Mouse (Mus musculus) lung, embryonic 15.5 days (tissue): ENCODE measurements around the gene Utp4. TPM values are rescaled to one million over a fixed set of nuclear protein-coding genes. Genes with fewer than 3 reads are reported as not detected.
A peak's percentile ranks its signal among the peaks of the same experiment; 100 is the strongest.

Experiments
- ATAC-seq: fragments of 200-750 bp; cut with Nextera tagmentation; 2 replicates; pipeline ENCODE4 v1.8.0; 2017; ENCODE audit warnings: moderate number of reproducible peaks, borderline replicate concordance; ENCODE audit not compliant: low FRiP score, low TSS enrichment; ENCODE audit errors: extremely low read depth
- H3K27ac ChIP-seq: fragments of 300-500 bp; sonication (generic); 2 replicates; pipeline ENCODE4 v1.5.1; 2015; ENCODE audit warnings: moderate library complexity, mild to moderate bottlenecking, inconsistent platforms
- H3K27me3 ChIP-seq: fragments of 300-500 bp; sonication (generic); 2 replicates; pipeline ENCODE4 v1.6.1; 2015; ENCODE audit warnings: inconsistent platforms
- H3K36me3 ChIP-seq: fragments of 300-500 bp; sonication (generic); 2 replicates; pipeline ENCODE4 v1.6.1; 2015; ENCODE audit warnings: inconsistent platforms
- H3K4me1 ChIP-seq: fragments of 300-500 bp; sonication (generic); 2 replicates; pipeline ENCODE4 v1.6.1; 2015; ENCODE audit warnings: inconsistent platforms
- H3K4me2 ChIP-seq: fragments of 300-500 bp; sonication (generic); 2 replicates; pipeline ENCODE4 v1.6.1; 2015; ENCODE audit warnings: inconsistent platforms, mild to moderate bottlenecking, moderate library complexity
- H3K4me3 ChIP-seq: fragments of 300-500 bp; sonication (generic); 2 replicates; pipeline ENCODE4 v1.5.1; 2015; ENCODE audit warnings: mild to moderate bottlenecking, inconsistent platforms
- H3K9ac ChIP-seq: fragments of 300-500 bp; sonication (generic); 2 replicates; pipeline ENCODE4 v1.6.1; 2015; ENCODE audit warnings: inconsistent platforms
- H3K9me3 ChIP-seq: fragments of 300-500 bp; sonication (generic); 2 replicates; pipeline ENCODE4 v1.6.1; 2016; ENCODE audit warnings: inconsistent platforms
- WGBS: fragments of 180-500 bp; shearing (Covaris S2); methylation state at CpG from one replicate; pipeline ENCODE4 v1.1.7; 2015; 5-methylcytosine and 5-hydroxymethylcytosine counted together
- polyA plus RNA-seq: library from polyadenylated mRNA; unstranded; fragments of >200 nt; fragmentation: Nextera tagmentation; extraction: Ambion mirVana; gene quantifications from 2 replicates; pipeline ENCODE4 v1.2.1, GENCODE M21; 2015

Gene Utp4
- polyA plus RNA-seq, 1 experiment from 2014 or later, result 68.6 TPM

DNA sequence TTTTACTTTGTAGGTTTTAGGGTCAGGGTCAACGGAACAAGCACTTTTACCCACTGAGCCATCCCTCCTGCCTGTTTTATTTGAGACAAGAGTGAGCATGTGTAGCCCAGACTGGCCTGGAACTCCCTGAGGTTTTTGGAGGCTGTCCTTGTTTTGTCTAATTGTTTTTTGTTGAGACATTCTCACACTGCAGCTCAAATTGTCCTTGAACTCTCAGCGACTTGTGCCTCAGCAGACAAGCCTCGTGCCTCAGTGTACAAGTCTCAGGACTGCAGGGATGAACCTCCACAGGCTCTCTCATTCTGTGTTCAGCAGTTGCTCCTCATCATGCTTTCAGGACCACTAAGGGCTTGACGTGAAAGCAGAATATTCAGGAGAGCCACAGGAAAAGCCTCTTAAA is 58.3 kb downstream of the Utp4 start:
- Histone ChIP-seq H3K4me2 (no peak overlapping the region), H3K27me3 (no peaks in the 10 kb centered on the region), H3K36me3 (no peaks in the 10 kb centered on the region; the same call in 1 of the 2 replicates), H3K9ac (no peak overlapping the region), H3K4me3 (no peak overlapping the region), H3K27ac (no peak overlapping the region), H3K4me1 (no peaks in the 10 kb centered on the region), H3K9me3 (no peaks in the 10 kb centered on the region)
- WGBS, result 66% methylated on average over 4 of the region's 4 CpGs
- ATAC-seq, result no peak

DNA sequence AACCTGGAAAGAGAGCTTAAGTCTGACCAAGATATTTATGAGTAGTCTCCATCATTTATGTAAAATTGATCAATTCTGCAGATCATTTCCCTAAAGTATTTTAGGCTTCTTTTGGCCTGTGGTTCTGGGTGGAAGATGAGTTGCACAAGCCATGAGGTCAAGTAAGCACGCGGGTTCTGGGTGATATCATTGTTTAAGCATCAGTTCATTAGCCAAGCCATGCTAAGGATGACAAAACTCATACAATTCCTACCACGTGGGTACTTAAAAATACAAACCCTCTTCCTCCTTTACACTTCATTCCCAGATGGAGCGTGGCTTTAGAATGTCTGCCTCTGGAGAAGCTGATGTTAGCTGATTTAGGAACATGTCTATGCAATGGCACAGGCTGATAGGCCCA is 60.1 kb downstream of the Utp4 start:
- Histone ChIP-seq H3K4me3 (no peak overlapping the region), H3K4me1 (no peaks in the 10 kb centered on the region), H3K9ac (no peak overlapping the region), H3K9me3 (no peaks in the 10 kb centered on the region), H3K36me3 (no peaks in the 10 kb centered on the region; the same call in 1 of the 2 replicates), H3K27ac (no peak overlapping the region), H3K27me3 (no peaks in the 10 kb centered on the region), H3K4me2 (no peak overlapping the region)
- 51% methylated on average over 4 of the region's 4 CpGs for whole genome bisulfite sequencing
- ATAC-seq, result no peak

DNA sequence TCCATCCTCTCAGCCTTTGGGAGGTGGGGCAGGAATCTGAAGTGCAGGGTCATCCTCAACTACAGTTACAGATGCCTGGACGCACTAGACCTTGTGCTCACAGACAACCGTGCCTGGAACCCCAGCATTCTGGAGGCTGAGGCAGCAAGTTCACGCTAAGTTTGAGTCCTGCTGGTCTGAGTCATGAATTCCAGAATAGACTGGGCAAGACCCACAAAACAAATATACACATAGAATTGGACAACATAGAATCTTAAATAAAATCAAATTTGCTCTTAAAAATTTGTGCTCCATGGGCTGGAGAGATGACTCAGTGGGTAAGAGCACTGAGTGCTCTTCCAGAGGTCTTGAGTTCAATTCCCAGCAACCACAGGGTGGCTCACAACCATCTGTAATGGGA is 63.6 kb downstream of the Utp4 start:
- no peak overlapping the region for H3K27ac ChIP-seq
- no peaks in the 10 kb centered on the region for H3K9me3 ChIP-seq
- no peaks in the 10 kb centered on the region for H3K36me3 ChIP-seq
- no peak overlapping the region for H3K4me2 ChIP-seq
- no peak for ATAC-seq
- H3K4me3 ChIP-seq, result no peak overlapping the region
- WGBS, result 82% methylated on average over 3 of the region's 3 CpGs
- H3K9ac ChIP-seq, result no peak overlapping the region
- no peaks in the 10 kb centered on the region for H3K27me3 ChIP-seq
- no peaks in the 10 kb centered on the region for H3K4me1 ChIP-seq

DNA sequence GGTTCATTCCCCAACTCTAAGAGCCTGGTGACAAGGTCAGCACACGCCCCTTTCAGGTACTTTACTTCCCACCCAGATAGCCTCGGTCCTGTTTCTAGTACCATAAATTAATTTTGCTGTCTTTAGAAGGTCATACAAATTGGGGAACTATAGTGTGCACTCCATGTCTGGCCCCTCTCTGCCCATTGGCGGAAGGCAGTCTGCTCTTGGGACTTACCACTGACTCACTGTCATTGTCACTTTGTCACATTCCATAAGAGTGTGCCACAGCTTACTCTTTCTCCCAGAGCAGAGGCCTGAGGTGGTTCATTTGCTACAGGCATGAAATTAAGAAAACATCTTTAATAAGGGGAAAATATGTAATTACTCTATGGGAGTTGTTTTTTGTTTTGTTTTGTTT is 64.8 kb downstream of the Utp4 start:
- Histone ChIP-seq H3K4me1 (no peaks in the 10 kb centered on the region), H3K9me3 (no peaks in the 10 kb centered on the region), H3K27me3 (no peaks in the 10 kb centered on the region), H3K36me3 (no peaks in the 10 kb centered on the region), H3K4me3 (no peak overlapping the region), H3K9ac (no peak overlapping the region), H3K27ac (no peak overlapping the region), H3K4me2 (no peak overlapping the region)
- ATAC-seq, result no peak
- WGBS, result 79% methylated on average over 3 of the region's 3 CpGs

DNA sequence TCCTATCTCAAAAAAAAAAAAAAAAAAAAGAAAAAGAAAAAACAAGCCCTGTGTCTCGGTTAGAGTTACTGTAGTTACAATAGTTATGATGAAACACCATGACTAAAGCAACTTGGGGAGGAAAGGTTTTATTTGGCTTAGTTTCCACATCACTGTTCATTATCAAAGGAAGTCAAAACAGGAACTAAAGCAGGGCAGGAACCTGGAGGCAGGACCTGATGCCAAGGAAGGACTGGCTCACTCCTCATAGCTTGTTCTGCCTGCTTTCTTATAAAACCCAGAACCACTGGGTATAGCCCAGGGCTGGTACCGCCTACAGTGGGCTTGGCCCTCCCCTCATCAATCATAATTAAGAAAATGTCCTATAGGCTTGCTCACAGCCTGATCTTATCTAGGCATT is 66.2 kb downstream of the Utp4 start:
- no peaks in the 10 kb centered on the region for H3K27me3 ChIP-seq
- 84% methylated on average over 2 of the region's 2 CpGs for WGBS
- ATAC-seq, result no peak
- H3K4me2 ChIP-seq, result no peak overlapping the region
- no peak overlapping the region for H3K4me3 ChIP-seq
- H3K9me3 ChIP-seq, result no peaks in the 10 kb centered on the region
- H3K4me1 ChIP-seq, result no peaks in the 10 kb centered on the region
- no peak overlapping the region for H3K27ac ChIP-seq
- no peak overlapping the region for H3K9ac ChIP-seq
- H3K36me3 ChIP-seq, result no peaks in the 10 kb centered on the region

DNA sequence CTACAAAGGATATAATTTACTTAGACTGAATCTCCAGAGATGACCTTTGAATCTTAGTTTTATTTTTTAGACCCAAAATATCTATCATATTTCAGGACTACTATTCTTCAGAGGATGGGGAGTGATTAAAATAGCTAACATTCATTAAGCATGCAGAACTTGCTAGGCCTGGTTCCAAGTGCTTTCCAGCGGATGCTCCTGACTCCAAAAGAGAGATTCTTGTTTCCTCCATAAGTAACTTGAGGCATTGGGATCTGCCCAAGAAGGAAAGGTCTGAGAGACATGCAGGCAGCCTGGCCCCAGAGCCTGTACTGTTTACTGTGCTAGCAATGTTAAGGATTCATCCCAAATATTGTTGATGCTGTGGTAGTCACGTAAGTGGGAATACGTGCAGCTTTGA is 68.9 kb downstream of the Utp4 start:
- no peak overlapping the region for H3K27ac ChIP-seq
- no peak for ATAC-seq
- no peak overlapping the region for H3K9ac ChIP-seq
- WGBS, result 74% methylated on average over 3 of the region's 3 CpGs
- H3K4me2 ChIP-seq, result no peak overlapping the region
- H3K9me3 ChIP-seq, result no peaks in the 10 kb centered on the region
- H3K36me3 ChIP-seq, result no peaks in the 10 kb centered on the region
- H3K27me3 ChIP-seq, result no peaks in the 10 kb centered on the region
- no peaks in the 10 kb centered on the region for H3K4me1 ChIP-seq
- H3K4me3 ChIP-seq, result no peak overlapping the region

DNA sequence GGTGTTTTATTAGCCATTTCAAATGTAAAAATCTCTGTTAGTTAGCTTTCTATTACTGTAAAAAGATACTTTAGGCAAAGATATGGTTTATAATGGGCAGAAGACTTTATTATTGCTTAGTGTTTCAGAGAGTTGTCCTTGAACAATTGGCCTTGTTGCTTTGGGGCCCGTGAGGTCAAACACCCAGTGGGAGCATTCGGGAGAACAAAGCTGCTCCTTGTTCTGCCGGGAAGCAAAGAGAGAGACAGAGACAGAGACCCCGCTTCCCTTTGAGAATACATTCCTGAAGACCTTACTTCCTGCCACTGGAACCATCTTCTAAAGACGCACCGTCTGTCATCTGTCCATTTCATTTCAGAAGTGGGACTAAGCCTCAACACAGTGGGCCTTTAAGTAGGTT is 69.9 kb downstream of the Utp4 start:
- Histone ChIP-seq H3K9me3 (no peaks in the 10 kb centered on the region), H3K9ac (no peak overlapping the region), H3K4me2 (no peak overlapping the region), H3K4me1 (no peaks in the 10 kb centered on the region), H3K4me3 (no peak overlapping the region), H3K27me3 (no peaks in the 10 kb centered on the region), H3K27ac (no peak overlapping the region), H3K36me3 (no peaks in the 10 kb centered on the region)
- no peak for ATAC-seq
- 64% methylated on average over 6 of the region's 6 CpGs for WGBS

DNA sequence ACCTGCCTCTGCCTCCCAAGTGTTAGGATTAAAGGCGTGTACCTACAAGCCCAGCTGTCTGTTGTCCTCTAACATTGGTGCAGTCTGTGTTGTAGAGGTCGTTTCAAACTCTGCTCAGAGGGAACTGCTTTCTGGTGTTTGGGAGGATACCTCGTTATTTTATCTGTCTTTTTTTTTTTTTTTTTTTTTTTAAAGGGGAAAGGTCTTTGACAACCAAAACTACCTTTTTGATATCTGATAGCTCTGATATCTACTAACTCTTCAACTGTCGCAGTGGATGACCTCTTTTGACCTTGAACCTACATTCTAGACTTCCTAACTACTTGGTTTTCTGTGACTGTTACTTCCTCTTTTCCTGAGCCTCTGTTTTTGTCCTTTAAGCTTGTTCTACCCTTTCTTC is 71.1 kb downstream of the Utp4 start:
- ATAC-seq, result no peak

DNA sequence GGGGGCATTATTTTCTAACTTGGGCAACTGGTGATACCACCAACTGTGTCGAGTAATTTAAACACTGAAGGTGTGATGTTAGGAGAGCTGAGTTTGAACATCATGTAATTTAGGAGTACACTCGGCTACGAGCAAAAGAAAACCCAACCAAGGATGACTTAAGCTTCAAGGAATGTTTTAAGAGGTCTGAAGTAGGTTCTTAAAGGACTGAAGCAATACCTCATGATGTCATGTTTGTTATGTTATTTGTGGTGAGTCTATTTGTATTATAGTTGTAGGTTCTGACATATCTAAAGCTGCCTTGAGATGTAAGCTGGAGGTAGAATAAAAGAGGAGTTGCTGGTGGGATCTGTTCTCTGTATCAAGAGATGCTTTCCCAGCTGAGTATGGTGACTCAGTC is 76.5 kb downstream of the Utp4 start:
- Histone ChIP-seq H3K4me2 (no peak overlapping the region), H3K4me3 (no peak overlapping the region), H3K9me3 (no peaks in the 10 kb centered on the region), H3K9ac (no peak overlapping the region), H3K36me3 (no peaks in the 10 kb centered on the region), H3K27me3 (no peaks in the 10 kb centered on the region), H3K4me1 (peaks cover 14% of the 10 kb centered on the region), H3K27ac (0 out of 2 replicates have a peak overlapping the region, but pooled peaks have one; percentile 4)
- ATAC-seq, result no peak
- WGBS, result 50% methylated on average over 3 of the region's 3 CpGs

More for the DNA sequence above, 71.1 kb downstream of the Utp4 start:
- no peaks in the 10 kb centered on the region for H3K4me1 ChIP-seq
- H3K27me3 ChIP-seq, result no peaks in the 10 kb centered on the region
- H3K27ac ChIP-seq, result no peak overlapping the region
- H3K4me2 ChIP-seq, result no peak overlapping the region
- no peak overlapping the region for H3K4me3 ChIP-seq
- no peaks in the 10 kb centered on the region for H3K36me3 ChIP-seq
- no peak overlapping the region for H3K9ac ChIP-seq
- no peaks in the 10 kb centered on the region for H3K9me3 ChIP-seq
- WGBS, result 61% methylated on average over 4 of the region's 4 CpGs

DNA sequence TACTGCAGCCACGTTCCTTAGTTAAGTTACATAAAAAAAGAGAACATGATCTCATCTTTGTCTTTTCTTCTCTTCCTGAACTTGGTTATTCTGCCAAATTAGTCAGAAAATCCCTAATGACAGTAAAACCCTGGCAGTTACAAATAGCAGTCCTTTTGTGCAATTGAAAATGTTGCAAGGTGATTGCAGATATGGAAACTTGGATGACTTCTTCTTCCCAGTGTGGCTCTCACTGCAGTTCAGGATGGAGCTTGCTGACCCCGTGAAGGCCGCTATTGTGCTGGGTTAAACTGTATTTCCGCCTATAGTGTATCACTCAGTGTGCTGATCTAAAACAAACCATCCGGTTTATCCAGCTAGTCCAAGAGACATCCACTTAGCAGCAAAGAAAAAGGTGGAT is 78.5 kb downstream of the Utp4 start:
- ATAC-seq, result no peak
- H3K27ac ChIP-seq, result peak overlapping the region; percentile 59
- 51% methylated on average over 5 of the region's 5 CpGs for WGBS

More for the DNA sequence above, 78.5 kb downstream of the Utp4 start:
- Histone ChIP-seq H3K36me3 (no peaks in the 10 kb centered on the region), H3K9me3 (no peaks in the 10 kb centered on the region), H3K4me3 (no peak overlapping the region), H3K4me1 (peaks cover 21% of the 10 kb centered on the region), H3K9ac (no peak overlapping the region), H3K27me3 (no peaks in the 10 kb centered on the region), H3K4me2 (no peak overlapping the region)

Other genes starting within 250 kb of the Utp4 start
- gene Tango6, start 210.6 kb upstream of the Utp4 start, polyA plus RNA-seq, result 11.4 and 12.1 TPM in 2 replicates
- gene Has3, start 23.4 kb upstream of the Utp4 start, polyA plus RNA-seq, result 0.15 and 0.23 TPM in 2 replicates
- 17.2 and 17.8 TPM in 2 replicates for gene Sntb2, start 42.1 kb downstream of the Utp4 start, polyA plus RNA-seq
- 65.7 and 68.9 TPM in 2 replicates for gene Vps4a, start 137.6 kb downstream of the Utp4 start, polyA plus RNA-seq
- gene Pdf, start 155.0 kb downstream of the Utp4 start, polyA plus RNA-seq, result 46.9 and 50.3 TPM in 2 replicates
- 36.1 and 40.1 TPM in 2 replicates for gene Cog8, start 163.1 kb downstream of the Utp4 start, polyA plus RNA-seq
- 79.9 and 81.0 TPM in 2 replicates for gene Nip7, start 163.2 kb downstream of the Utp4 start, polyA plus RNA-seq
- gene Tmed6, start 172.0 kb downstream of the Utp4 start, polyA plus RNA-seq, result 1.3 and 2.1 TPM in 2 replicates
- 16.4 and 17.0 TPM in 2 replicates for gene Terf2, start 202.9 kb downstream of the Utp4 start, polyA plus RNA-seq